Mouse (Mus musculus) stomach, embryonic 15.5 days (tissue): ENCODE results near the gene Itih5. TPM values are rescaled to one million over a fixed set of nuclear protein-coding genes. Genes with fewer than 3 reads are reported as not detected.

ENCODE experiments used
- ATAC-seq: fragments of 200-750 bp; cut with Nextera tagmentation; 2 replicates; pipeline ENCODE4 v1.8.0; 2017; ENCODE audit warnings: low read depth, moderate number of reproducible peaks, moderate TSS enrichment; ENCODE audit not compliant: insufficient read depth, low FRiP score
- H3K27ac ChIP-seq: fragments of 300-500 bp; sonication (generic); 2 replicates; pipeline ENCODE4 v1.5.1; 2015; ENCODE audit warnings: mild to moderate bottlenecking, inconsistent platforms
- H3K27me3 ChIP-seq: fragments of 300-500 bp; sonication (generic); replicated peaks from 2 replicates; pipeline ENCODE4 v1.6.1; 2015; ENCODE audit warnings: inconsistent platforms
- H3K36me3 ChIP-seq: fragments of 300-500 bp; sonication (generic); 2 replicates; pipeline ENCODE4 v1.6.1; 2015; ENCODE audit warnings: inconsistent platforms
- H3K4me1 ChIP-seq: fragments of 300-500 bp; sonication (generic); 2 replicates; pipeline ENCODE4 v1.6.1; 2015; ENCODE audit warnings: inconsistent platforms
- H3K4me2 ChIP-seq: fragments of 300-500 bp; sonication (generic); 2 replicates; pipeline ENCODE4 v1.6.1; 2015; ENCODE audit warnings: mild to moderate bottlenecking, inconsistent platforms
- H3K4me3 ChIP-seq: fragments of 300-500 bp; sonication (generic); replicated peaks from 2 replicates; pipeline ENCODE4 v1.5.1; 2015; ENCODE audit warnings: inconsistent platforms
- H3K9ac ChIP-seq: fragments of 300-500 bp; sonication (generic); 2 replicates; pipeline ENCODE4 v1.6.1; 2015; ENCODE audit warnings: inconsistent platforms
- H3K9me3 ChIP-seq: fragments of 300-500 bp; sonication (generic); 2 replicates; pipeline ENCODE4 v1.6.1; 2016; ENCODE audit warnings: inconsistent platforms
- WGBS: fragments of 180-500 bp; shearing (Covaris S2); methylation state at CpG from one replicate; pipeline ENCODE4 v1.1.7; 2015; 5-methylcytosine and 5-hydroxymethylcytosine counted together
- polyA plus RNA-seq: library from polyadenylated mRNA; unstranded; fragments of >200 nt; fragmentation: Nextera tagmentation; extraction: Ambion mirVana; gene quantifications from 2 replicates; pipeline ENCODE4 v1.2.1, GENCODE M21; 2015

The Itih5 gene
- 17.1 and 19.4 TPM in 2 replicates for polyA plus RNA-seq

DNA sequence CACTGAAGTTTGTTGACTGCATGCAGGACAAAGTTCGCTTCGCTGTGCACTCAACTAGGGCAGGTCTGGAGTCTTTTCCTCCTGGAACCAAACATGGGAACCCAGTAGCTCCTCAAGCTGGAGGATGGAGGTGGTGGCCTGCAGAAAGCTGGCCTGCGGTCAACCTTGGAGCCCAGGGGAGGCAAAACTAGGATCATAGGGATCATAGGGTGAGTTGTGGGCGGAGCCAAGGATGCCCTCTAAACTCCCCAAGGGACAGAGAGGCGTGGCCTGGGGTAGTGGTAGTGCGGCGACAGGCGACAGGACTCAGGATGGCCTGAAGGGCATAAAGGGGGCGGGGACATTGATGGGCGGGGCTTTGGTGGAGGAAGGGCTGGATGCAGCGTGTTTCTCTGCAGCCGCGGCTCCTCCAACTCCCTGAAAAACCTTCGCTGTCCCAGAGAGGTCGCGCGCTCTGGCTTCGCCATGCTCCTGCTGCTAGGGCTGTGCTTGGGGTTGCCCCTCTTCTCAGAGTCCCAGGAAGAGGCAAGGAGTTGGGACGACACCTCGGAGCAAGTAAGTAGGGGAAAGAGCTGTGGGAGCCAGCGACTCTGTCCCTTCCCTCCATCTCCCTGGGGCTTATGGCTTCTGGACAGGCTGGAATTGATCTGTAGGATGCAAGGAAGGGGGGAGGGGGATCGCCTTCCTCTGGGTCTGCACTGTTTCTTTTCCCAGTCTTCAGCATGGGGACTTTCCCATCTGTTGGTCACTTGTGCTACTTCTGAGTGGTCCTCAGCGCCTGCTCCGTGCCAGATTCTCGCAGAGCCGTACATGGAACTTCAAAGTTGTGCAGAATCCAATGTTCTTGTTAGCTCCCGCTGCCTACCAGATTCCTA lies at the start of gene Itih5:
Itih5 (plus strand) TSS at position 371 of the 875 bp plus-strand sequence.
- H3K4me2 ChIP-seq = peak within 1 kb of the TSS; percentile 81
- peak; percentile 70 for ATAC-seq
- no peaks in the 10 kb centered on the region for H3K27me3 ChIP-seq
- H3K36me3 ChIP-seq = no peaks in the 10 kb centered on the region
- peak within 1 kb of the TSS; percentile 9; the same call in 1 of the 2 replicates for H3K9ac ChIP-seq
- 7% methylated on average over 27 of the region's 27 CpGs for WGBS
- H3K4me3 ChIP-seq = peak within 1 kb of the TSS; percentile 49
- no peak within 1 kb of the TSS for H3K27ac ChIP-seq
- H3K4me1 ChIP-seq = peaks cover 8% of the 10 kb centered on the region; the same call in 1 of the 2 replicates
- H3K9me3 ChIP-seq = no peaks in the 10 kb centered on the region

DNA sequence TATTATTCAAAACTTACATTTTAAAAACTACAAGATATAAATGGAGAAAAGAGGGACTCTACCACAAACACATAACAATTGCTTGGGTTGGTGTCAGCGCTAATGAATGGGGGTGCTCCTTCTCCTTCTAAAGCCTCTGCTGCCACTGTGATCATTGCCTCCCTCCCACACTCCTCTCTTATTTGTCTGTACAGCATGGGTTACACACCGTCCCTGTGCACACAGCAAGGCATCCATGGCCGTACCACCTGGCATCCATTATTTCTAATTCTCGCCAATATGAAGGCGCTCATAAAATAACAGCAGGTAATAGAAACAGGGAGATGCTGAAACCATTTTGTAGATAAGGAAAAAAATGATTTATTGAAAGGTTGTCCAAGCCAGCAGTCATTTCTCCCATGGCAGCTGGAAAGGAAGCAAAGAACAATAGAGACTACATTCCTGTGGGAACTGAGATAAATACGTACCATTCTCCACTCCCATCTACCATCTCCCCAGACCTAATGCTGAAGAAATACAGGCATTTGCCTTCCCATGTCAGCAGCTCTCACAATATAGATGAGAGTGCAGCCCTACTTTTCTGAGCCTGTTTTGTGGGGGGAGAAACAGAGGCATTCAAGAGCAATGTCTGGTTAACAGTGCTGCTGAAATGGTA lies 44.7 kb upstream of the Itih5 start:
- WGBS = 64% methylated on average over 6 of the region's 6 CpGs
- H3K9ac ChIP-seq = no peak overlapping the region
- ATAC-seq = no peak

GRCm38 (mm10) chr2:10118751-10119150 lies 34.6 kb upstream of the Itih5 start:
- Histone ChIP-seq H3K27ac (no peak overlapping the region), H3K4me1 (no peaks in the 10 kb centered on the region), H3K4me3 (no peak overlapping the region), H3K9ac (no peak overlapping the region), H3K36me3 (no peaks in the 10 kb centered on the region), H3K9me3 (no peaks in the 10 kb centered on the region), H3K4me2 (no peak overlapping the region), H3K27me3 (no peaks in the 10 kb centered on the region)
- whole genome bisulfite sequencing = 74% methylated on average over 1 of the region's 1 CpGs
- no peak for ATAC-seq

More for the DNA sequence above, 44.7 kb upstream of the Itih5 start:
- Histone ChIP-seq H3K4me3 (no peak overlapping the region), H3K4me2 (no peak overlapping the region), H3K4me1 (no peaks in the 10 kb centered on the region), H3K36me3 (no peaks in the 10 kb centered on the region), H3K27me3 (no peaks in the 10 kb centered on the region), H3K9me3 (no peaks in the 10 kb centered on the region), H3K27ac (no peak overlapping the region)

GRCm38 (mm10) chr2:10119276-10119675 lies 34.1 kb upstream of the Itih5 start:
- no peak for ATAC-seq
- WGBS = 77% methylated on average over 8 of the region's 8 CpGs
- no peak overlapping the region for H3K4me3 ChIP-seq

DNA sequence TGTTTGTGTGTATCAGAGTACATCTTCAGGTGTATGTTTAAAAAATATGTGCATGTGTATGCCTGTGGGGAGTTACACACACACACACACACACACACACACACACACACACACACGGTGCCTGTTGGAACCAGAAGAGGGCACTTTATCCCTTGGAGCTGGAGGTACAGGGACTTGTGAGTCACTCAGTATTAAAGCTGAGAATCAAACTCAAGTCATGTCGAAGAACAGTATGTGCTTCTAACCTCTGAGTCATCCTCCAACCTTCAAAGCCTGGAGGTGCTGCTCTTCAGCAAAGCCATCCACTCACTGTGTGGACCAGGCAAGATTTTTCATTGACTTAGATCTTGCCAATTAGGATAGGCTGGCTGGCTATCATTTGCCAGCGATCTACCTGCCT lies 31.5 kb upstream of the Itih5 start:
- Histone ChIP-seq H3K36me3 (no peaks in the 10 kb centered on the region), H3K4me2 (no peak overlapping the region), H3K27me3 (no peaks in the 10 kb centered on the region), H3K4me3 (no peak overlapping the region), H3K4me1 (no peaks in the 10 kb centered on the region), H3K9ac (no peak overlapping the region), H3K9me3 (no peaks in the 10 kb centered on the region), H3K27ac (no peak overlapping the region)
- 67% methylated on average over 3 of the region's 3 CpGs for WGBS
- no peak for ATAC-seq

More at GRCm38 (mm10) chr2:10119276-10119675, 34.1 kb upstream of the Itih5 start:
- H3K27ac ChIP-seq = no peak overlapping the region
- H3K4me1 ChIP-seq = no peaks in the 10 kb centered on the region
- H3K36me3 ChIP-seq = no peaks in the 10 kb centered on the region
- no peaks in the 10 kb centered on the region for H3K27me3 ChIP-seq
- H3K9me3 ChIP-seq = no peaks in the 10 kb centered on the region
- no peak overlapping the region for H3K4me2 ChIP-seq
- no peak overlapping the region for H3K9ac ChIP-seq

DNA sequence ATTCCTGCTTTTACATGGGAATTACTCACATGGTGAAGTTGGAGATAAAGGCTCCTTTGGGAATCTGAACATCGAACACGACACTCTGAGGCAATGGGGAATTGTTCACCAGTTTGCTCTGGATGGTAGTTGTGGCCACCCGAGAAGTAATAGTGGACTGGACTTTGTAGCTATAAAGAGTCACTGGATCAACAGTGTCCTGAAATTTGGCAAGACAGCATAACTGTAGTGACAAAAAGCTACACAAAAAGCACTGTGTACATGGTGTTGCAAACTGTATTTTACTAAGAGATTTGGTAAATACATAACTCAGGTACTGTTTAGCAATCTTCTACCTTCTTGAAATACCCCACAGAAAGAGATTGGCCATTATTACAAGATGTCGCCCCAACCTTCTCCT lies 27.2 kb upstream of the Itih5 start:
- Histone ChIP-seq H3K27me3 (no peaks in the 10 kb centered on the region), H3K9me3 (no peaks in the 10 kb centered on the region), H3K9ac (no peak overlapping the region), H3K36me3 (no peaks in the 10 kb centered on the region), H3K4me1 (no peaks in the 10 kb centered on the region), H3K27ac (no peak overlapping the region), H3K4me2 (no peak overlapping the region), H3K4me3 (no peak overlapping the region)
- no peak; the same call in 1 of the 2 replicates for ATAC-seq
- WGBS = 84% methylated on average over 4 of the region's 4 CpGs

DNA sequence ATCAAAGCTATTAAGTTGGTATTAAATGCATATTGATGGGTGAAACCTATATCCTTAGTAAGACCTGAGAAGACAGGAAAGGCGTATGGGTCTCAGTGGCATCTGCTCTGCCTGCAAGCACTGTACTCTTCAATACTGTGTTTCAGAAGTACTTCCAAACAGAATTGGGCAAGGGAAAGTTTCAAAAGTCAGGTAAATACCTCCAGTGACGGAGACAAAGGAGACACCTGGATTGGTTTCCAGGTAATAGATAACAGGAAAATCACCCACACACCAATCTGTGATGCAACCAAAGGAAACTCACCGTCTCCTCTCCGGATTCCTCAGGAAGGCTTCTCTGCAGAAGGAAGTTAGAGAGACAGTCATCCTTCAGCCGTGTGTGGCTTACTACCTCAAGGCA lies 25.9 kb upstream of the Itih5 start:
- no peak for ATAC-seq
- Histone ChIP-seq H3K27me3 (no peaks in the 10 kb centered on the region), H3K9me3 (no peaks in the 10 kb centered on the region), H3K4me3 (no peak overlapping the region), H3K4me2 (no peak overlapping the region), H3K4me1 (no peaks in the 10 kb centered on the region), H3K9ac (no peak overlapping the region), H3K36me3 (no peaks in the 10 kb centered on the region), H3K27ac (no peak overlapping the region)
- 85% methylated on average over 5 of the region's 5 CpGs for WGBS

- Histone ChIP-seq H3K9me3 (no peaks in the 10 kb centered on the region), H3K4me1 (no peaks in the 10 kb centered on the region), H3K27ac (no peak overlapping the region), H3K4me3 (no peak overlapping the region), H3K36me3 (no peaks in the 10 kb centered on the region), H3K27me3 (no peaks in the 10 kb centered on the region), H3K9ac (no peak overlapping the region), H3K4me2 (no peak overlapping the region)
- 58% methylated on average over 4 of the region's 4 CpGs for WGBS
- no peak for ATAC-seq
These were observed 24.8 kb upstream of the Itih5 start for GRCm38 (mm10) chr2:10128571-10128970.

GRCm38 (mm10) chr2:10130341-10130990 lies 22.9 kb upstream of the Itih5 start:
- Histone ChIP-seq H3K27ac (0 out of 2 replicates have a peak overlapping the region, but pooled peaks have one; percentile 32), H3K4me3 (no peak overlapping the region), H3K9me3 (no peaks in the 10 kb centered on the region), H3K27me3 (no peaks in the 10 kb centered on the region), H3K36me3 (no peaks in the 10 kb centered on the region), H3K9ac (no peak overlapping the region), H3K4me2 (no peak overlapping the region), H3K4me1 (no peaks in the 10 kb centered on the region)
- ATAC-seq = no peak; the same call in 1 of the 2 replicates
- WGBS = 47% methylated on average over 8 of the region's 8 CpGs

DNA sequence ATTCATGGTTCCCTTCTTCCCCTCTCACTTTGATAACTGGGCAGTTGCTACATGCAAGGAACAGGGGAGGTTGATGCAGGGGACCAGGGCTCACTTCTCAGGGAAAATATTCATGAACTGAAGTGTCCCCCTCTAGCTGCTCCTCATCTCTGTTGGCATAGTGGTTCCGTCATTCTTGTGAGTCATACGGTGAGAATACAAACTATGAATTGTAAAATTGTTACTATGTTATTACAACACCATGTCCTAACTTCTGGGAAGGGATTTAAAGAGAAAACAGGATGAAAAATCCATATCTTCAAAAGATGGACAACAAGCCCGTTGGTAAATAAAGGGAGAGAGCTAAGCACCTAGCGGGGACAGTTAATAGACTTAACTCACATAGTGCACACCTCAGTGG lies 22.1 kb upstream of the Itih5 start, which contains the start of gene Itih2:
Itih2 (minus strand) TSS at position 101 of the 400 bp plus-strand sequence.
- Histone ChIP-seq H3K9ac (no peak within 1 kb of the TSS), H3K27ac (0 out of 2 replicates have a peak within 1 kb of the TSS, but pooled peaks have one; percentile 32), H3K9me3 (no peaks in the 10 kb centered on the region), H3K4me1 (no peaks in the 10 kb centered on the region), H3K4me3 (no peak within 1 kb of the TSS), H3K36me3 (no peaks in the 10 kb centered on the region), H3K27me3 (no peaks in the 10 kb centered on the region), H3K4me2 (no peak within 1 kb of the TSS)
- 81% methylated on average over 4 of the region's 4 CpGs for WGBS
- ATAC-seq = no peak

- H3K9me3 ChIP-seq = no peaks in the 10 kb centered on the region
- ATAC-seq = no peak
- 92% methylated on average over 1 of the region's 1 CpGs for WGBS
These were observed 21.2 kb upstream of the Itih5 start for GRCm38 (mm10) chr2:10132128-10132527.

More at GRCm38 (mm10) chr2:10132128-10132527, 21.2 kb upstream of the Itih5 start:
- Histone ChIP-seq H3K4me2 (no peak overlapping the region), H3K4me1 (no peaks in the 10 kb centered on the region), H3K27ac (no peak overlapping the region), H3K27me3 (no peaks in the 10 kb centered on the region), H3K36me3 (no peaks in the 10 kb centered on the region), H3K4me3 (no peak overlapping the region), H3K9ac (no peak overlapping the region)
